Mouse (Mus musculus): ENCODE measurements around the gene Pir. TPM values are rescaled to one million over a fixed set of nuclear protein-coding genes. Genes with fewer than 3 reads are reported as not detected.

Gene Pir
- not detected in 2 replicates for polyA plus RNA-seq (2012; ENCODE audit: insufficient read depth, insufficient read length, low replicate concordance, missing spikeins)

- peaks cover 4% of the 10 kb centered on the region; the same call in 1 of the 2 replicates for H3K4me1 ChIP-seq (ENCODE audit: control insufficient read depth, insufficient read depth, low read length)
- H3K4me3 ChIP-seq (ENCODE audit: insufficient read depth, low read depth, low read length) = peak within 1 kb of the TSS; percentile 39
- no peak for TF ChIP-seq POLR2A (IDR thresholded peaks at IDR 0.05; ENCODE audit: insufficient read depth, low read depth, low read length)
- no peak for TF ChIP-seq CTCF (IDR thresholded peaks at IDR 0.05; ENCODE audit: insufficient read depth, low read depth, low read length)
- 0 out of 2 replicates have a peak within 1 kb of the TSS, but pooled peaks have one; percentile 51 for H3K27ac ChIP-seq (ENCODE audit: insufficient read depth, low read depth, low read length)
- 12% methylated on average over 20 of the region's 20 CpGs for WGBS
These were observed at the start of gene Pir for GRCm38 (mm10) chrX:164269285-164269761. TSS of gene Pir (plus strand) at chrX:164269371.

GRCm38 (mm10) chrX:164221989-164222388 is 47.2 kb upstream of the Pir start:
- Histone ChIP-seq H3K4me3 (ENCODE audit: insufficient read depth, low read depth, low read length) (no peak overlapping the region), H3K27ac (ENCODE audit: insufficient read depth, low read depth, low read length) (no peak overlapping the region), H3K4me1 (ENCODE audit: control insufficient read depth, insufficient read depth, low read length) (no peaks in the 10 kb centered on the region)
- WGBS = 82% methylated on average over 2 of the region's 2 CpGs
- TF ChIP-seq CTCF (IDR thresholded peaks at IDR 0.05; ENCODE audit: insufficient read depth, low read depth, low read length) (no peak), POLR2A (IDR thresholded peaks at IDR 0.05; ENCODE audit: insufficient read depth, low read depth, low read length) (no peak)

- WGBS = 42% methylated on average over 8 of the region's 8 CpGs
- TF ChIP-seq POLR2A (IDR thresholded peaks at IDR 0.05; ENCODE audit: insufficient read depth, low read depth, low read length) (no peak), CTCF (IDR thresholded peaks at IDR 0.05; ENCODE audit: insufficient read depth, low read depth, low read length) (no peak)
- Histone ChIP-seq H3K4me3 (ENCODE audit: insufficient read depth, low read depth, low read length) (no peak overlapping the region), H3K4me1 (ENCODE audit: control insufficient read depth, insufficient read depth, low read length) (no peaks in the 10 kb centered on the region), H3K27ac (ENCODE audit: insufficient read depth, low read depth, low read length) (no peak overlapping the region)
These were observed 35.8 kb upstream of the Pir start for GRCm38 (mm10) chrX:164233380-164233779.

- no peak overlapping the region for H3K27ac ChIP-seq (ENCODE audit: insufficient read depth, low read depth, low read length)
- H3K4me3 ChIP-seq (ENCODE audit: insufficient read depth, low read depth, low read length) = no peak overlapping the region
- H3K4me1 ChIP-seq (ENCODE audit: control insufficient read depth, insufficient read depth, low read length) = no peaks in the 10 kb centered on the region
- 31% methylated on average over 5 of the region's 5 CpGs for WGBS
- TF ChIP-seq CTCF (IDR thresholded peaks at IDR 0.05; ENCODE audit: insufficient read depth, low read depth, low read length) (no peak), POLR2A (IDR thresholded peaks at IDR 0.05; ENCODE audit: insufficient read depth, low read depth, low read length) (no peak)
These were observed 23.5 kb upstream of the Pir start for GRCm38 (mm10) chrX:164245714-164246113.

- TF ChIP-seq POLR2A (IDR thresholded peaks at IDR 0.05; ENCODE audit: insufficient read depth, low read depth, low read length) (no peak), CTCF (IDR thresholded peaks at IDR 0.05; ENCODE audit: insufficient read depth, low read depth, low read length) (no peak)
- WGBS = 68% methylated on average over 2 of the region's 2 CpGs
- no peaks in the 10 kb centered on the region for H3K4me1 ChIP-seq (ENCODE audit: control insufficient read depth, insufficient read depth, low read length)
- no peak overlapping the region for H3K27ac ChIP-seq (ENCODE audit: insufficient read depth, low read depth, low read length)
- H3K4me3 ChIP-seq (ENCODE audit: insufficient read depth, low read depth, low read length) = no peak overlapping the region
These were observed 22.4 kb upstream of the Pir start for GRCm38 (mm10) chrX:164246722-164247121.

GRCm38 (mm10) chrX:164256527-164256926 is 12.6 kb upstream of the Pir start:
- WGBS = 86% methylated on average over 3 of the region's 3 CpGs
- TF ChIP-seq POLR2A (IDR thresholded peaks at IDR 0.05; ENCODE audit: insufficient read depth, low read depth, low read length) = no peak
- TF ChIP-seq CTCF (IDR thresholded peaks at IDR 0.05; ENCODE audit: insufficient read depth, low read depth, low read length) = no peak

GRCm38 (mm10) chrX:164258057-164258456 is 11.1 kb upstream of the Pir start, which contains the start of gene Bmx:
TSS of gene Bmx (minus strand) at chrX:164258193.
- 78% methylated on average over 8 of the region's 8 CpGs for WGBS
- Histone ChIP-seq H3K27ac (ENCODE audit: insufficient read depth, low read depth, low read length) (no peak within 1 kb of the TSS), H3K4me1 (ENCODE audit: control insufficient read depth, insufficient read depth, low read length) (no peaks in the 10 kb centered on the region), H3K4me3 (ENCODE audit: insufficient read depth, low read depth, low read length) (no peak within 1 kb of the TSS)
- TF ChIP-seq POLR2A (IDR thresholded peaks at IDR 0.05; ENCODE audit: insufficient read depth, low read depth, low read length) (no peak), CTCF (IDR thresholded peaks at IDR 0.05; ENCODE audit: insufficient read depth, low read depth, low read length) (no peak)

More at GRCm38 (mm10) chrX:164256527-164256926, 12.6 kb upstream of the Pir start:
- H3K4me1 ChIP-seq (ENCODE audit: control insufficient read depth, insufficient read depth, low read length) = no peaks in the 10 kb centered on the region
- H3K4me3 ChIP-seq (ENCODE audit: insufficient read depth, low read depth, low read length) = no peak overlapping the region
- H3K27ac ChIP-seq (ENCODE audit: insufficient read depth, low read depth, low read length) = no peak overlapping the region

GRCm38 (mm10) chrX:164258662-164259061 is 10.5 kb upstream of the Pir start:
- Histone ChIP-seq H3K4me1 (ENCODE audit: control insufficient read depth, insufficient read depth, low read length) (no peaks in the 10 kb centered on the region), H3K4me3 (ENCODE audit: insufficient read depth, low read depth, low read length) (no peak overlapping the region), H3K27ac (ENCODE audit: insufficient read depth, low read depth, low read length) (no peak overlapping the region)
- TF ChIP-seq POLR2A (IDR thresholded peaks at IDR 0.05; ENCODE audit: insufficient read depth, low read depth, low read length) (no peak), CTCF (IDR thresholded peaks at IDR 0.05; ENCODE audit: insufficient read depth, low read depth, low read length) (no peak)
- WGBS = 89% methylated on average over 5 of the region's 5 CpGs

GRCm38 (mm10) chrX:164262286-164262685 is 6.9 kb upstream of the Pir start:
- TF ChIP-seq POLR2A (IDR thresholded peaks at IDR 0.05; ENCODE audit: insufficient read depth, low read depth, low read length) (no peak), CTCF (IDR thresholded peaks at IDR 0.05; ENCODE audit: insufficient read depth, low read depth, low read length) (no peak)
- Histone ChIP-seq H3K27ac (ENCODE audit: insufficient read depth, low read depth, low read length) (no peak overlapping the region), H3K4me3 (ENCODE audit: insufficient read depth, low read depth, low read length) (no peak overlapping the region), H3K4me1 (ENCODE audit: control insufficient read depth, insufficient read depth, low read length) (no peaks in the 10 kb centered on the region)
- 50% methylated on average over 2 of the region's 2 CpGs for WGBS
